Mouse (Mus musculus) liver, adult (tissue): Measurements from ENCODE around the gene St3gal5.

Experiments used
- GATA4 ChIP-seq: IDR thresholded peaks from 2 replicates; pipeline ENCODE4 v1.6.1; 2014; ENCODE audit warnings: mild to moderate bottlenecking, low read length; ENCODE audit not compliant: insufficient replicate concordance

Gene St3gal5

DNA sequence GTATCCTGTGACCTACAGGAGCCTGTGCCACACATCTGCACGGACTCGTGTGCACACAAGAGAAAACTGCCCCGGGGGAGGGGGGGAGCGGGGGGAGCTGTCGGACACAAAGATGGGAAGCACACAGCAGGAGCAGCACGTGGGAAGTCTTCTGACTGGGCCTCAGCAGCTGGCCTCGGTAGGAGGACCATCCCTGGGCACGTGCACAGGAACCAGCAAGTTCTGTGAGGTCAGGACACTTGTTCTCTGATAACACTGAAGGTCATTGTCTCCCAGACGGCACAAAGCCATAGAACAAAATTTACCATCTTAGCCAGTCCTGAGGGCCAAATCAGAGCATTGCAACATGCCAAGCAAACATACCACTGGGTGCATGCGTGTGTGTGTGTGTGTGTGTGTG is 43.8 kb downstream of the St3gal5 start:
- TF ChIP-seq GATA4: peak; percentile 96

DNA sequence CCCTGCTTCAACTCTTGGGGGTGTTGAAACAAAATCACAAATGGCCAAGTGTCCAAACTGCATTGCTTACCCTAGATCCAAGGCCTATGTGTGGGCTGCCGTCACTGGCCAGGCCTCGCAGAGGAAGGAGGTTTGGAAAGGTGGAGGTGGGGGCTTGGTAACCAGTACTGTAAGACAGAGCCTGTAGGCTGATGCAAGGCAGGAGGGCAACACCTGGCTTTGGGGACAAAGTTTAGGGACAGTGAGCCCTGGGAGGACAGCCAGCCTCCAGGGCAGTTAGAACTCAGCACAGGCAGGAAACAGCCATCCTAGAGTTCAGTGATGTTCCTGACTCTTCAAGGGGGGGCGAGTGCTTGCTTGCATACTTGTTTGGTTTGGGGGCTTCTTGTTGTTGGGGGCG is 45.2 kb downstream of the St3gal5 start:
- TF ChIP-seq GATA4: no peak

DNA sequence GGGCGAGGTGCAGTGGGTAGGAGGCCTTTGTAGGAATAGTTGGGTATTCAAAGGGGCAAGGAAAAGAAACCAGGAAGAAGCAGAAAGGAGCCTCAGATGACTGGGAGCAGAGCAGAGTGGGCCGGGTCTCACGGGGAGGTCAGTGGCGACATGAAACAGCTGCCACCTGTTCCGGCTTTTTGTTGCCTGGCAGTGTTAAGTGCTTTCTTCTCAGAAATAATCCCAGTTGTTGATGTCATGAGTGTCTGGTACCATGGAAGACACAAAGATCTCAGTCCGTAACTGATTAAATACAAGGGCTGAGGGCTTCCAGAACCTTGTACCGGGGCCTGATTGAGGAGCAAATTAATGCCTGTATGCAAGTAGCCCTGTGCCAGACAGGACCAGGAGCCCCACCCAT is 47.0 kb downstream of the St3gal5 start:
- TF ChIP-seq GATA4: no peak

DNA sequence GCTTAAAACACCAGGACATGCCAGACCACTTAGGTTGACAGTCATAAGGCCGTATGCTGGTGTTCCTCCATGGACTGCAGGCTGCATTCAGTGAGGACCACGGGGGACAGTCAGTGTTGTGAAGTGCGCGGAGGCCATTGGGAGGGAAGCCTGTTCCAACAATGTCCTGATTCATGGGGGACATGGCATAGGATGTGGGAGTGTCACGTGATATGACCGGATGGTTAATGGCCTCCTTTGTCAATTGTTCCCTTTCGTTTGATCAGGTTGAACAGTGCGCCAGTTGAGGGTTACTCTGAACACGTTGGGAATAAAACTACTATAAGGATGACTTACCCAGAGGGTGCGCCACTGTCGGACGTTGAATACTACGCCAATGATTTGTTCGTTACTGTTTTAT is 49.4 kb downstream of the St3gal5 start:
- no peak for TF ChIP-seq GATA4

DNA sequence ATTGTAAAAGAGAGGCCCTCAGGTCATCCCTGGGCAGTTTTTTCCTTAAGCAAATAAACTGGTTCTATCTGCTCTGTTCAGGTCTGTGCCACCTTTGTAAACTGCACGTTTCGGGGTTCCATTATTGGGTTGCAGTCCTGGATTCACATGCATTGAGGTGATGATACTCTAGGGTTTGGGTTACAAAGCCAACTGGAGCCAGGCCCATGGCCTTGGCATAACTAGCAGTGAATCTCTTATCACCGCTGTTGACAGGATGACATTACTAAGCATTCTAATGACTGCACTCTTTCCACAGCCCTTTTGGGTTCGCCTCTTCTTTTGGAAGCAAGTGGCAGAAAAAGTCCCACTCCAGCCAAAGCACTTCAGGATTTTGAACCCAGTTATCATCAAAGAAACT is 51.3 kb downstream of the St3gal5 start:
- TF ChIP-seq GATA4: peak; percentile 49; the same call in 1 of the 2 replicates

DNA sequence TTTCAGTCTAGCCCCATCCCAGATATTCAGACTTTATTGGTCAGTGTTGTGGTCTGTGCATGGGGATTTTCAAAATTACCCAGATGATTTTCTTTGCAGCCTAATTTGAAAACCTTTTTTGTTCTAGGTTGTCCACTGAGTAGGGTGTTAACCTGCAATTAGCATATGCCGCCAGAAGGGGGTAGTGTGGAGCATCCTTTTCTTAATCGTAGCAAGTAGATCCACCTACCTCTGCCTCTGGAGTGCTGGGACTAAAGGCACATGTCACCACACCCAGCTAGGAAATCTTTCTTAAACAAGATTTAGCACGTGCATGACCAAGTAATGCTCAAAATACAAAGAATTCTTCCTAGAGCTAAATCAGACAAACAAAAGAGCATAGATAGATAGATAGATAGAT is 52.4 kb downstream of the St3gal5 start:
- no peak for TF ChIP-seq GATA4

DNA sequence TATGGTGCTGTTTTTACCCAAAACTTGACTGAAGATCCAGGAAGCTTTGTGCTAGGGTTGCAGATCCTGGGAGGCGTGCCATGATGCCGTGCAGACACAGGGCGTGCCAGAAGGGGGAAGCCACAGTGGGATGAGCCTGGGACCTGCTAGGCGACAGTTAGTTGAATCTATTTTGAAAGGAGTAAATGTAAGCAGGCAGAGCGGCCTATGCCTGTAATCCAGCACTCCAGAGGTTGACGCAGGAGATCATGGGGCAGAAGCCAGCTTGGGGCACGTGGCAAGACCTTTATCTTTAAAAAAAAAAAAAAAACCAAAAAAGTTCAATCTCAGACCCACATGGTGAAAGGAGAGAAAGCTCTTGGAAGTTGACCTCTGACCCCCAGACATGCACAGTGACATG is 55.3 kb downstream of the St3gal5 start:
- no peak for TF ChIP-seq GATA4

DNA sequence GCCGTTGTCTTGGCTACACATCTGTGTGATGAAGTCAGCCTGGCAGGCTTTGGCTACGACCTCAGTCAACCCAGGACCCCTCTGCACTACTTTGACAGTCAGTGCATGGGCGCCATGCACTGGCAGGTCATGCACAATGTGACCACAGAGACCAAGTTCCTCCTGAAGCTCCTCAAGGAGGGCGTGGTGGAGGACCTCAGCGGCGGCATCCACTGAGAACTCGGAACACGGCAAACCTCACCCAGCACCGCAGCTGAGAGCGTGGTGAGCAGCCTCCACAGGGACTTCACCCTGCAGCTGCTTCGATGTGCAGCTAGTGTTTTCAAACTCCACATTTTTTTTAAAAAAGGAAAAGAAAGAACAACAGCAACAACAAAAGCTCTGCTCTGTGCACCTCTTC is 56.1 kb downstream of the St3gal5 start:
- TF ChIP-seq GATA4: no peak

DNA sequence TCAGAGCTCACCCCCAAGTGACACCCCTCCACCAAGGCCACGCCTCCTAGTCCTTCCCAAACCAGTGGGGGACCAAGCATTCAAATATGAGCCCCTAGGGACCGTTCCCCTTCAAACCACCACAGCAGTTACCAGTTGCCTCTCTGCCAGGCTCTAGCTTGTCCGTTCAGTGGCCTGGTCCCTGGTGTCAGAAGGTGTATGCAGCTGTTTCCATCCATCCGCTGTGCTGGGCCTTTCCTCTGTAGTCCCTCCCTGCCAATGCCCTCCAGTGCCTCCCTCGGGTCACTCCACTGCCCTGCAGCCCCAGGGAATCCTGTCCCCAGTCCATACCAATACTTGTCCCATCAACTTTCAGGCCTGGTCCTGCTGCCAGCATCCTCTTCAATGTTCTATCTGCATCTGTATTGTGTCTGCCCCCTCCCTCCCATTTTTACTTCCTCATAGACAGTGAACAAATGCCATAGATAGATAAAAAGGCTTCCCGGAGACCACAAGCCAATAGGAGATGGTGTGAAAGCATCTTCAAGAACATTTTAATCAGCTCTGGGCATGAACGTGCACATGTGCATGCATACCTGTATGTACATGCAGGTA is 57.6 kb downstream of the St3gal5 start:
- TF ChIP-seq GATA4: no peak

DNA sequence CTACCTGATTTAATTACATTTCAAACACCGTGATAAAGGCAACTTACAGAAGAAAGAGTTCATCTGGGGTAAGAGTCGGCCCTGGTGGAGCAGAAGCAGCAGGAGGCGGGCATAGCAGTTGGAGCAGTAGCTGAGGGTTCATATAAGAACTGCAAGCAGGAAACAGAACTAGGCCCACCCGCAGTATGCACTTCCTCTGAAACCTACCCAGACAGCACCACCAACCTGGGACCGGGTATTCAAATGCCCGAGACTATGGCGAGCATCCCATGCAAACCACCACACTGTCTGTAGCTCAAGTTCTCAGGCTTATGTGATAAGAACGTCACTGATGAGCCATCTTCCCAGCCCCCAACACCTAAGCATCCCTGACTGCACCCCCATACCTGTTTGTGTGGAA is 58.3 kb downstream of the St3gal5 start:
- no peak for TF ChIP-seq GATA4

DNA sequence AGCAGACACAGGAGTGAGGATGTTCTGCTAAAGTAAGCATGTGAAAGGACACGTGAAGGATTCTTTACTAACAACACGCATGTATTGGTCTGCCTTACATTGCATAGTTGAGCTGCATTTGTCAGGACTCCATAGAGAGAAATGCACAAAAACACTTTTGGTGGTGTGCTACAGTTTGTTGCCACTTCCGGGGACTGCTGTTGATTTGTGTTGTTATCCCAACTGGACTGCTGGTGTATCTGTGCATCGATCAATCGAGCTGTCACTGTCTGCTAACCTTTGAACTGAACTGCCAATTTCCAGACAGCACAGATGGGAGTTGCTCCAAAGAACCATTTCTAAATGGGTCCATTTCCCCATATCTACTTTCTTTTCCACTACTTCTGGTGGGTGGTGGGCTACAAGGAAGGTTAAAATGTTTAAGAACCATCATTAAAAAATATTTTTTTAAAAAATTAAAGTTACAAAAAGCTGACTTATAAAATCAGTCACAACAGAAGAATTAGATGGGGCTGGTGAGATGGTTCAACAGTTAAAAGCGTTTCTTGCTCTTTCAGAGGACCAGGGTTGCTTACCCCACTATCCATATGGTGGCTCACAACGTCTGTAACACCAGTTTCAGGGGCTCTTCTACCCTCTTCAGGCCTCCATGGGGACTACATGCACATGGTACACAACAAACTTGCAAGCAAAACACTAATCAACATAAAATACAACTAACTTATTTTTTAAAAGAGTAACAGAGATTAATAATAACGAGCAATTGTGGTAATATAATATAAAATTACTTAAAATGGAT is 61.8 kb downstream of the St3gal5 start:
- TF ChIP-seq GATA4: peak; percentile 70; the same call in 1 of the 2 replicates

DNA sequence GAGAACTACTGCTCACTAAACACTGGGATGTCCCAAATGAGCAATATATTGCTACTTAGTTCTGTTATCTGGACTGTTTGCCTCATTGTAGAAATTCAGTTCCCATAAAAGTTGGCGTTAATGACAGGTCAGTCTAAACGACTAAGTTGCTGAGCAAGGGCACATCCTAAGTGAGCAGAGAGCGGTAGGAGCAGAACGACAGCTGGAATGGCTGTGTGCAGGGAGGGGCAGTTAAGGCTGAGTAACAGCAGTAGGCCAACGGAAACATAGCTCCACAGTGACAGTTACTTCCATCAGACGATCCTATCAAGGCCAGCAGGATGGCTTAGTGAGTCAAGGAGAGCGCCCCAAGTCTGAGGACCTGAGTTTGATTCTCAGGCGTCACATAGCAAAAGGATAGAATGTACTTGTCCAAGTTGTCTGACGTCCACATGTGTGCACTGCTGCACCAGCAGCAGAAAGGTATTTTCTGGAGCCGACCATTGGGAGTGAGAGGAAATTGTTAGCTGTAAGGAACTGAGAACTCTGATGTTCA is 62.5 kb downstream of the St3gal5 start:
- no peak for TF ChIP-seq GATA4

DNA sequence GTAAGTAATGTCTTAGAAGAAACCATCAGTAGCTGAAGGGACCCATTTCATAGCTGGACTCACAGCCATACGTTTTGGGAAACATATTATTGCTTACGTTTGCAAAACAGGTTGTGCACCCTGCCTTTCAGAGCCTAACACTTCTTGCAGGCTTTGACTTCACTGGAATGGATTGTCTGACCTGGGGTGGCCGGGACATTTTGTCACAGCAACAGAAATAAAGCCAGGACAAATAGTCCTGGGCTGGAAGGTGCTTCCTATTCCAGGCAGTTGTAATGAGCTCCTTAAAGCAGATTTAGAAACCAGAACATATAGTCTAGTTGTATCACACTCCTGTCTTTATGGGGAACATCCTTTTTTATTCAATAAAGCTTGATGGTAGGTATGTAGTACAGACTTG is 63.6 kb downstream of the St3gal5 start:
- no peak for TF ChIP-seq GATA4

DNA sequence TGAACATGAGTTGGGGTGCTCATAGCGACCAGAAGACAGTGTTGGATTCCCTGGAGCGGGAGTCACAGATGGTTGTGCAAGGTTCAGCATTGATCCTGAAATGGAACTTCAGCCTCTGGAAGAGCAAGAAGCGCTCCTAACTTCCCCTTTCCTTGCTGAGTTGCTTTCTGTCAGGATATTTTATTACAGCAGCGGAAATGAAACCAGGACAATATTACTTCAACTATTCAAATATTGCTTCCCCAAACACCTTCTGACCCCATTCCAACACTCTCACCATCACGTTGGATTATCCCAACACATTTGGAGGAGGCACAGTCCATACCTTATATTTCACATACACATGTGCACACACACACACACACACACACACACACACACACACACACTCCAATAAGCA is 64.4 kb downstream of the St3gal5 start:
- TF ChIP-seq GATA4: no peak

DNA sequence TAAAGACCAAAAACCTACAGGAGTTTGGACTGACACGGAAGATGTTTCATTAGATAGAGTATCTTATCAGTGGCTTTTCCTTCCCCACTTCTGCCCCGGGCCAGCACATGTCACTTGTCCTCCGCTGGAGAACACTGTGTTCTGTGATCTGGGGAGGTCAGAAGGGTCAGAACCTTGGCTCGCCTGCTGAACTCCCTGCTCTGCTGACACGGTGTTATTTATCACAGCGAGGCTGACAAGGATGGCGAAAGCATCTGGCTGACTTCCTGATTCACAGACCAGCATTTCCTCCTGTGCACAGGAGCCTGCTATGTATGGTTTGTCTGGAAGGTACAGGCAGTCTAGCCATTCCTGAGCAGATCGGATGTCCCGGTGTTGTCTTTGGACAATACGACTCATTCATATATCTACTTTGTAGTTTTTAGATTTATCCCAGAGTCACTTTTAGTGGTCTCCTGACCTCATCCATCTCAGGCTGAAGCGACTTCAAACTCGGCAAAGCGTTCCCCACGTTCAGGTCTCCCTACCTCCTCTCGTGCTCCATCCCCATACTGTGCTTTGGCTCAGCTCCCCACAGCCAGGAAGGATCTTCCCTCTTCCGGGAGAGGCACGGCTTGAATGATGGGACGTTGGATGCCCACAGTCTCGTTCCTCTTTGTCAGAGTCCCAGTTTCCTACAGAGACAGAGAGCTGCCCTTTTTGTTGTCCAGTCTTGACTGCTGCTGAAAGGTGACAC is 64.9 kb downstream of the St3gal5 start:
- peak; percentile 99 for TF ChIP-seq GATA4
